Mouse (Mus musculus) erythroblast, embryonic 14.5 days (primary cell): ENCODE data around the gene Ppp1cb.

Experiments
- GATA1 ChIP-seq: IDR thresholded peaks from 2 replicates; pipeline ENCODE4 v1.6.1; 2012; ENCODE audit warnings: low read length, inconsistent platforms, mixed read lengths
- TAL1 ChIP-seq: IDR thresholded peaks from 3 replicates; pipeline ENCODE4 v1.6.1; 2012; ENCODE audit warnings: low read length, inconsistent platforms, mixed read lengths

DNA sequence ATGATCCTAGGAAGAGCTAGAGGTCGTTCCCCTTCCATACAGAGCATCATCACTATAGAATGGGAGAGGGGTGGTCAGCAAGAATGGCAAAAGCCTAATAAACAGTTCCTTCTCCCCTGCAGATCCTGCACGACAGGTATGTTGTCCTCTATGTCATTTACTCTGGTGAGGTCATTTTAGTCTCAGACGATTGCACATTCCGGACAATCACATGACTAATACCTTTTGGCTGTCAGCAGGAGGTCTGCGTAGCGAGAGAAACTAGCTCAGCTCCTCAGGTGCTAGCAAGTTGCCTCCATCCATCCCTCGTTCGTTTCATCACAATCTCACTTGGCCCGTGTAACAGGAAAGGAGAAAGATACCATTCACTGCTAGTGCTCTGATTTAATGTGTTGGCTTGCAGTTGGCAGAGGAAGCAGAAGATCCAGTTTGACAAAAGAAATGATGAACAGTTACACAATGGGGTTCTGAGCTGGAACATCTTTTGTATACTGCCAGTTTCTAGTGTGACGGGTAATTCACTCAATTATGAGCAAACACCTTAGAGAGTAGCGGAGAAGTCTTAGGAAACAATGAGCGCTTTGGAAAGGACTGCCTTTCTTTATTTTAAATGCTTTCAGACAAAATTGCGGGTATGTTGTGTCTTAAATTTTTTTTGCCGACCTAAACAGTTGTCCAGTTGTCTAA, 33.0 kb upstream of the Ppp1cb start:
- TF ChIP-seq GATA1 = no peak
- no peak for TF ChIP-seq TAL1
